Comparison of ENCODE assay signal across 8 mouse cellular contexts in genomic region chr9:62858266-62859019, GRCm38 (mm10). TPM values are rescaled to one million over a fixed set of nuclear protein-coding genes. Genes with fewer than 3 reads are reported as not detected.
DNase-seq lines count a peak whose midpoint lies in the region; ATAC-seq lines count a peak whose summit lies in the region.

No protein-coding gene starts in this region.

- WGBS in liver, embryonic 13.5 days (ENCODE audit: insufficient replicate concordance): 51% methylated on average over 8 of the region's 8 CpGs
- WGBS in intestine, embryonic 16.5 days: 30% methylated on average over 8 of the region's 8 CpGs
- WGBS in neural tube, embryonic 13.5 days: 32% methylated on average over 8 of the region's 8 CpGs

- DNase-seq in liver, embryonic 13.5 days: no peak
- DNase-seq in liver: no peak
- DNase-seq in embryo, embryonic 11.5 days (ENCODE audit: low read depth, low spot score): peak; percentile 23
- no peak for DNase-seq in urinary bladder, postnatal 25 days (ENCODE audit: low spot score)
- no peak for DNase-seq in urinary bladder, postnatal 4 days (ENCODE audit: low spot score in 2 of 2)
- no peak for DNase-seq in natural killer cell, adult 2 months (ENCODE audit: low spot score in 2 of 2)

- H3K9ac ChIP-seq in liver, embryonic 13.5 days: no peak overlapping the region
- H3K9ac ChIP-seq in intestine, embryonic 16.5 days (ENCODE audit: low read depth, low read length): peak overlapping the region; percentile 69
- no peak overlapping the region for H3K9ac ChIP-seq in neural tube, embryonic 13.5 days

- no peaks in the 10 kb centered on the region for H3K9me3 ChIP-seq in liver, embryonic 13.5 days (replicated peaks)
- no peaks in the 10 kb centered on the region for H3K9me3 ChIP-seq in intestine, embryonic 16.5 days (ENCODE audit: control insufficient read depth, low read length)
- H3K9me3 ChIP-seq in neural tube, embryonic 13.5 days: no peaks in the 10 kb centered on the region

- peaks cover 19% of the 10 kb centered on the region for H3K4me1 ChIP-seq in liver, embryonic 13.5 days (replicated peaks)
- peaks cover 25% of the 10 kb centered on the region for H3K4me1 ChIP-seq in intestine, embryonic 16.5 days (ENCODE audit: control insufficient read depth, insufficient read depth, low read length)
- H3K4me1 ChIP-seq in neural tube, embryonic 13.5 days (replicated peaks): peaks cover 30% of the 10 kb centered on the region

- H3K27ac ChIP-seq in liver, embryonic 13.5 days: 0 out of 2 replicates have a peak overlapping the region, but pooled peaks have one; percentile 8
- H3K27ac ChIP-seq in intestine, embryonic 16.5 days (ENCODE audit: low read length): peak overlapping the region; percentile 97
- H3K27ac ChIP-seq in neural tube, embryonic 13.5 days (replicated peaks): peak overlapping the region; percentile 70

- H3K4me2 ChIP-seq in liver, embryonic 13.5 days: no peak overlapping the region
- H3K4me2 ChIP-seq in intestine, embryonic 16.5 days (ENCODE audit: low read depth, low read length): peak overlapping the region; percentile 60
- peak overlapping the region; percentile 30 for H3K4me2 ChIP-seq in neural tube, embryonic 13.5 days

- ATAC-seq in liver, embryonic 13.5 days (ENCODE audit: low read depth): no peak
- ATAC-seq in intestine, embryonic 16.5 days: peak; percentile 43
- peak; percentile 64 for ATAC-seq in neural tube, embryonic 13.5 days (ENCODE audit: low read depth)

- H3K36me3 ChIP-seq in liver, embryonic 13.5 days: no peaks in the 10 kb centered on the region
- H3K36me3 ChIP-seq in intestine, embryonic 16.5 days (ENCODE audit: control insufficient read depth, insufficient read depth, low read length): no peaks in the 10 kb centered on the region
- no peaks in the 10 kb centered on the region for H3K36me3 ChIP-seq in neural tube, embryonic 13.5 days

- H3K27me3 ChIP-seq in liver, embryonic 13.5 days: no peaks in the 10 kb centered on the region
- H3K27me3 ChIP-seq in intestine, embryonic 16.5 days (replicated peaks; ENCODE audit: control insufficient read depth, insufficient read depth, low read length): no peaks in the 10 kb centered on the region
- H3K27me3 ChIP-seq in neural tube, embryonic 13.5 days: no peaks in the 10 kb centered on the region

- no peak overlapping the region for H3K4me3 ChIP-seq in liver, embryonic 13.5 days (replicated peaks)
- peak overlapping the region; percentile 51 for H3K4me3 ChIP-seq in intestine, embryonic 16.5 days (ENCODE audit: low read length)
- H3K4me3 ChIP-seq in neural tube, embryonic 13.5 days: no peak overlapping the region

RNA-seq across cellular contexts. Expression of gene Calml4, which starts 0.6 kb away (rescaled TPM):
- 1.8 TPM in 2 replicates for polyA plus RNA-seq in liver, embryonic 13.5 days (2015; fragmentation: Nextera tagmentation; extraction: Ambion mirVana)
- polyA plus RNA-seq in intestine, embryonic 16.5 days (2015; fragmentation: Nextera tagmentation; extraction: Ambion mirVana): 286 and 319 TPM in 2 replicates
- polyA plus RNA-seq in neural tube, embryonic 13.5 days (2015; fragmentation: Nextera tagmentation; extraction: Ambion mirVana): 5.6 and 7.9 TPM in 2 replicates

RNA-seq across cellular contexts. Expression of gene Cln6, which starts 19.9 kb away (rescaled TPM):
- polyA plus RNA-seq in liver, embryonic 13.5 days (2015; fragmentation: Nextera tagmentation; extraction: Ambion mirVana): 14.9 and 15.4 TPM in 2 replicates
- polyA plus RNA-seq in intestine, embryonic 16.5 days (2015; fragmentation: Nextera tagmentation; extraction: Ambion mirVana): 34.9 and 40.2 TPM in 2 replicates
- 4.8 and 6.8 TPM in 2 replicates for polyA plus RNA-seq in neural tube, embryonic 13.5 days (2015; fragmentation: Nextera tagmentation; extraction: Ambion mirVana)

RNA-seq across cellular contexts. Expression of gene Fem1b, which starts 46.7 kb away (rescaled TPM):
- 9.4 and 12.4 TPM in 2 replicates for polyA plus RNA-seq in liver, embryonic 13.5 days (2015; fragmentation: Nextera tagmentation; extraction: Ambion mirVana)
- 12.2 and 12.5 TPM in 2 replicates for polyA plus RNA-seq in intestine, embryonic 16.5 days (2015; fragmentation: Nextera tagmentation; extraction: Ambion mirVana)
- 44.6 and 45.3 TPM in 2 replicates for polyA plus RNA-seq in neural tube, embryonic 13.5 days (2015; fragmentation: Nextera tagmentation; extraction: Ambion mirVana)

Comparison
In these comparisons a context has a peak if more than half of its experiments do, and no peak if none do; other contexts are left out.
1. H3K27ac ChIP-seq: peak in every context shown above with its lines; median percentile 97 in intestine, embryonic 16.5 days; 70 in neural tube, embryonic 13.5 days; 8 in liver, embryonic 13.5 days.
2. RNA of gene Calml4, which starts 0.6 kb away (polyA plus RNA-seq): 286 to 319 TPM in intestine, embryonic 16.5 days; 5.6 to 7.9 TPM in neural tube, embryonic 13.5 days and 1.8 TPM in liver, embryonic 13.5 days; every median in the first group is over 10 times any median in the second.